Mouse (Mus musculus) frontal cortex, adult 2 months (tissue): ENCODE results near the gene Slx4ip. TPM values are rescaled to one million over a fixed set of nuclear protein-coding genes. Genes with fewer than 3 reads are reported as not detected.

ENCODE experiments used
- DNase-seq, 2 experiments: peaks; one replicate each; pipeline ENCODE4 v3.0.0; 2022; ENCODE audit warnings: low spot score in 1 of 2; ENCODE audit errors: extremely low spot score in 1 of 2
- polyA plus RNA-seq: library from polyadenylated mRNA; depleted of rRNA; stranded (reverse); fragments of >200 nt; gene quantifications from 2 replicates; pipeline ENCODE4 v1.2.3, GENCODE M21; 2012

The Slx4ip gene
- polyA plus RNA-seq, 1 experiment = 4.0 TPM

DNA sequence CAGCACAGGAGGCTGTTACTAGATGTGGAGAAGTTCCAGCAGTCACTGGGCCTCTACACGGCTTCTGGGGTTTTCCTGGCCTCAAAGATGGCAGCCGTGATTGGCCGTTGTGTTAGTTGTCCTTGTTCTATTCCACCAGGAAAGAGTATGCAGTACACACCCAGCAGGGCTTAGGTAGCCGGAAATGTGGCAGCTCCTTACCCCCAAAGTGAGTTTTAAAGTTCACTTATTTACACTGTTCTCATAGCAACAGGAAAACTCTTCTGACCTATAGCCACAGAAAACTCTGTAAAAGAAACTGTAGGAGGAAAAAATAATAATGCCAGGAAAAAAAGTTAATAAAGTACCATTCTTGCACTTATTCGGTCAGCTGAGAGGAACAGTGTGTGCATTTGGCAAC is 55.3 kb downstream of the Slx4ip start:
- no peak for DNase-seq

DNA sequence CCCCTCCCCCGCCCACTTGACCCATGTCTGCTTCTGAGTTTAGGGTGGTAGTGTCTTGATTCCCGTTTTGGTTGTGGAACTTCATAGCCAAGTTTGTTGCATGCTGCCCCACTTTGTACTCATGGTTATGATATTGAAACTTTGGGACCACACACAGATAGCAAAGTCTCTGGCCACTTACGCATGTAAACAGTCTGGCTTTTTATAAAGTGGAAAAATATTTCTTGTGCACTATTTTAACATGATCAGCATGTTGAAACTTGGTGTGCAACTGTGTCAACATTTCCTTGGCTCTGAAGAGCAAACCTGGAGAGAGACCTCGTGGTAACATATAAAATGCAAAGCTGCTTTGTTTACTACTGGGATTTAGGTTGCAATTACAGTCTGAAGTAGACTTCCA is 56.5 kb downstream of the Slx4ip start:
- no peak for DNase-seq

DNA sequence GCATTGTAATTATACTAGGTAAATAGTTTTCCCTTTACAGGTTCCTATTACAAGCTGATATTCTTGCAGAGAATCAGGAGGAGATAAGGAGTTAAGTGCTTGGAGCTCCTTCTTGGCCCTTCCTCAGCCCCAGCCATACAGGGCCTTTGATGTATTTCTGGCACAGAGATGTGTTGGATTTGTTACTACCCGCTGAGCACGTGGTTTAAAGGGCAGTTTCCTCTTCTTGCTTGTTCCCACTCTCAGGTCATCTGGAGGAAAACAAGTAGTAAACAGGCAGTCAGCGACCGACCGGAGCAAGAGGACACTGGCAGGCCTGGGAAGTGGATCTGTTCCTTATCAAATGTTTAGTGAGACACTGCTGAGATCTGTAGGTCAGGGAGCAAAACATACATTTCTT is 56.9 kb downstream of the Slx4ip start:
- DNase-seq = no peak

DNA sequence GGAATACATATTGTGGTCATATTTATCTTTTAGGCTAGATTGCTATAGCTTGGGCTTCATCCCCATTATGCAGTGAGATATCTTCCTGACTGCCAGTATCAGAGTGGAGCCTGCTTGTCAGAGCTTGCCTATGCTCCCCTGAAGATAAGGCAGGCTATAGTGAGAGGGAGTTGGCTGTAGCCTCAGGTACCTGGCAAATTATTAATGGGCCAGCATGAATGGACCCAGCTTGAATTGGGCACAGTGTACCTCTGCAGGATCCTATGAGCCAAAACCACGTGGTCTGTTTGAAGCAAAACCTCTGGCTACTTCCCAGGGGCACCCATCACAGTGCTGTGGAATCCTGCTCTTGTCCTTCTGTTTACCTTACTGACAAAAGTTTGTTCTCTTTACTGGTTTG is 61.2 kb downstream of the Slx4ip start:
- no peak for DNase-seq

DNA sequence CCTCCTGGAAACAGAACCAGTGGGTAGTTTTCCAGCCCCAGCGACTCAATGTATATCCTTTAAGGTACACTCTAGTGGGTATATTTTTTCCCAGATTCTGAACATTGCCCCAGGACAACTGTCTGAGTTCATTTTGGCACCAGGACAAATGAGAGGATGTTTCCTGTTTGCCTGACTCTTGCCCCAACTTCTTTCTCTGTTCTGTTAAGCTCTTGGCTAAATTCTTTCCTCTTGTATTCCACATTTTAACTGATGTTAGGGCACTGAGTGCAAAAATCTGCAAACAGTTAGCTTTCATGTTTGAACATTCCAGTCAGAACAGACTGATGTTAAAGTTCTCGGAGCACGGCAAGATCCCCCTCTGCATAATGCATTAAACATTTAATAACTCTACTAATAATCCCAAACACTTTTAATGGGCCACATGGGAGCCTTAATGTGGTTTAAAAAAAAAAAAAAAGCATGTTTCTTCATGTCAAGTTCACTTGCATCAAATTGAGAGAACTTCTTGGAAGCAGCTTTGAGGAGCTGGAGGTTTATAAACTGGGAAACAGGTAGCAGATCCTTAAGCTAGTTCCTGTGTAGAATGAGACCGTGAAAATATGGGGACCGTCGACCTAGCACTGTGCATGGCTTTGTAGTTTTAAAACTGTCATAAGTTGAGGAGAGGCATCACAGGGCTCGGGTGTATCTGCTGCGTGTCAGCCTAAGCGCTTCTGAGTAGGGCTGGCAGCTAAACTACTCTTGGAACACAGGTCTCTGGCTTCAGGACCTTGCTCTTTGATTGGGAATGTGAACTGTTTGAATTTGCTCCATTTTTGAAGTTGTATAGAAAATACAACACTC is 64.9 kb downstream of the Slx4ip start:
- DNase-seq = no peak

DNA sequence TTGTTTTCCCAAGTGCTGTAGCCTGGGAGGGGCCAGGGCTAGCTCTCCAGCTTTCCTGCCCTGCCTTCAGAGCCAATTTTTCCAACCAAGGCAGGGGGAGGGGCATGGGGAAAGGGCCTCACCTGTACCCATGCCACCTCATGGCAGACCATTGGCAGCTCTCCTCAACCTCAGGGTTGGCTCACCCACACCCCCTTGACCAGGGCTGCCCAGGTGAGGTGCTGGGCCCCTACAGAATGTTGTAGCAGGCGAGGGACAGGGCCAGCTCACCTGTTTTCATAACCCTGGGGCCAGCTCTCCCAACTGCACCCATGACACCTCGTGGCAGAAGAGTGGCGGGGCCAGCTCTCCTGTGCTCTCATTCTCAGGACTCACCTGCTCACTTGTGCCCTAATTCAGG is 67.7 kb downstream of the Slx4ip start:
- no peak for DNase-seq

DNA sequence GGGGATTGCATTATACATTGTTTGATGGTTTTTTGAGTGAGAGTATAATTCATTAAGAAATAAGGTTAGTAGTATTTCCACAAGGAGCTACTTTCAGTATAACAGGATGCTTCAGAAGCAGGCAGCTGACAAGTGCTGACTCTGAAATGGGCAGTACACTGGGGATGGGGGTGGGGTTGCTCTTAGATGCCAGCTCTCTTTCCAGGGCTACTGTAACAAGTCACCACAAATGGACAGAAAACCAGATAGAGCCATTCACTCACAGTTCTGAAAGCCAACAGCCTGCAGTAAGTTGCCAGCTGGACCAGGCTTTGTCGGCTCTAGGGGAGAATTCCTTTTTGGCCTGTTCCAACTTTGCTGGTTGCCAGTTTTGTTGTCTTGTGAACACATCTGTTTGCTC is 84.8 kb downstream of the Slx4ip start:
- DNase-seq = no peak

DNA sequence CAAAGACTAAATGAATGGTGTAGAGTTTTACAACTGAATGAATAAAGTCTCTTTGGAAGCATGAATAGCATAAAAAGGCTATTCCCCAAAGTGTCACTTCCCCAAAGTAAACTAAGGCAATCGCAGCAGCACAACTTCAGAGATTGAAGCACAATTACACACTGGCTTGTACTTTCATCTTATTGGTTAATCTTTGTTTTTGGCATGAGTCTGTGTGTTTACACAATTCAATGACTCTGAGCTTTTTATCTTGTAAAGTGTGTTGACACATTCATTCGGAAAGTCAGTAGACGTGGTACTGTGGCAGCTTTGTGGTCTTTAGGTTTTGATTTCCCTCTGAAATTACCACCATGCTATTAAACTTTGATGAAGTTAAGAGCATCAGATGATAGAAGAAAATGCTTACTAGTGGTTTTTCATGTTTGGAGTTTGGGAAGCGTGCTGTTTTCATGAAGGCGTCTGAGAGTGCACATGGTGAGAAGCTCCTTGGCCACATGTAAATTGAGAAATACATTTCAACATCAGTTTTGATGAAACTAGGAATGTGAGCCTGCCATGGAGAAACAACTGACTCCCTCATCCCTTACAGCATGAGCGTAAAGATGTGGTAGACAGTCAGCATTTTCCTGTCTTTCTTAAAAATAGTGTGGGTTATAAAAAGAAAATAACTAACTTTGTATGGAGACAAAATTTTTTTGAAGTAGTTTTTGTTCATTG is 88.2 kb downstream of the Slx4ip start:
- no peak for DNase-seq

DNA sequence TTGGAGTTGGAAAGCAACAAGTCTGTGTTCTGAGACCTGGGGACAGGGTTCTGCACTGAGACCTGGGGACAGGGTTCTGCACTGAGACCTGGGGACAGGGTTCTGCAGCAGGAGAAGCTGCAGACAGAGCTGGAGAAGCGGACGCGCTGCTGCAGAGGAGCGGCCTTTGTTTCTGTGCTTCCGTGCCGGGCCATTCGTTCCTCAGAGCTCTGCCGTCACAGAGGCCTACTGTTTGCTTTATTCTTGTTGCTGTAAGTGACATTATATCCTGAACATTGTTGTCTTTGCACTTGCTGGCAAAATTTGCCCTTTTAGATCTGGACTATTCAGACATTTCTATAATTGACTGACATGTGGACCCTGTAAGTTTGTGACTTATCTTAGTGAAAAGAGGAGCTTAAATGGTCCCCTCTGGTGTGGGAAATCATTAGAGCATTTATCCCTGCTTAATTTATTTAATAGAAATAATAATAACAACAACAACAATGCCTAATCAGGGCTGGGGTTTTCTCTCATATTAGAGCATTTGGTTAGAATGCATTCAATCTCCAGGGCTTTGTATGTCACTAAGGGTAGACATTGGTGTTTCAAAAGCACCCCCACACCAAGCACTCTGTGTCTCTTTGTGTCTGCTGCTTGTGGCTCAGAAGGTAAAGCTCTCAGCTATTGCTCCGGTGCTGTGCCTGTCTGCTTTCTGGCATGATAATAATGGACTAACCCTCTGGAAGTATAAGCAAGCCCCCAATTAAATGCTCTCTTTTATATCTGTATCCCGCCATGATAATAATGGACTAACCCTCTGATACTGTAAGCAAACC is 90.3 kb downstream of the Slx4ip start:
- DNase-seq = no peak

DNA sequence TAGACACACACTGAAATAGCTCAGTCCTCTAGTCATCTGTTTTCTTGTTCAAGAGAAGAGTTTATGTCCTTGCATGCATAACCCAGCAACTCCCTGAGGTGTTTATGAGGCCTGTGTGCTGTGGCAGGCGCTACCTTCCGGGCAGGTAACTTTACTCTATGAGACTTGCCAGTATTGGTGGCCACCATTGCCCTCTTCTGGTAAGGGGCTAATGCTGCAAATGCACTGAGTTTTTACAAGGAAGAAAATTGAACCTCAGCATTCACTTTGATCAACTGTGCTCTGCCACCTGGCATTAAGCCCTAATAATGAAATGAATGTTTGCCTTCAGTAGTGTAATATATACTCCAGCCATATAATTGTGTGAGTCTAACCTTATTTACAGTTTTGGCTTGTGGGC is 92.9 kb downstream of the Slx4ip start:
- DNase-seq = no peak

DNA sequence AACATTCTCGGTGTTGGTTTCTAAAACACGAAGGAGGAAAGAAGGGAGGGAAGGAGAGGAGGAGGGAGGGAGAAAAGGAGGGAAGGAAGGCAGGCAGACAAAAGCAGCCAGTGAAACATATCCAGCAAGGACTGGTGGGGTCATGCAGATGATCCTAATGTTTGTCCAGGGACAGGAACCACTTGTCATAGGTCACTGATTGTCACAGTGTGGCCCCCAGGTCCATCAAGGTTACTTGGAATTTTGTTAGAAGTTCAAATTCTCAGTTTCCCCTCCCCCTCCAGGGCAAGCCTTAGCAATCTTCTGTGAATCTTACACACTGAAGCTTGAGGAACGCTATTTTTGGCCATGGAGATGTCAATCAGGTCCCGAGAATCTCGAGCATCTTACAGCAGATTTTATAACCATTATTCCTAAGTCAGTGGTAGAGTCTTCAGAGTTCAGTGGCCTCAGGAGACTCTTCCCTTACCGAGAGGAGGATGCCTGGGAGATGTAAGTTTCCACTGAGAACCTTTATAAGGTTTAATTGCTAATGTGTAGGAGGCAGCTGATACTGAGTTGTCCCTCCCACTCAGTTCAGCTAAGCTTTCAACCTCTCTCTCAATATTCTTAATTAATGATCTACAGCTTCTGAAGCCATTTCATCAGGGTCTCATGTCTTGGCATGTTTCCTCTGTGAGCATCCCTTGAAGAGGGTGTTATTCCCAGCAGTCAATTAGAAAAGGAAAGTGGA is 95.1 kb downstream of the Slx4ip start:
- no peak for DNase-seq

DNA sequence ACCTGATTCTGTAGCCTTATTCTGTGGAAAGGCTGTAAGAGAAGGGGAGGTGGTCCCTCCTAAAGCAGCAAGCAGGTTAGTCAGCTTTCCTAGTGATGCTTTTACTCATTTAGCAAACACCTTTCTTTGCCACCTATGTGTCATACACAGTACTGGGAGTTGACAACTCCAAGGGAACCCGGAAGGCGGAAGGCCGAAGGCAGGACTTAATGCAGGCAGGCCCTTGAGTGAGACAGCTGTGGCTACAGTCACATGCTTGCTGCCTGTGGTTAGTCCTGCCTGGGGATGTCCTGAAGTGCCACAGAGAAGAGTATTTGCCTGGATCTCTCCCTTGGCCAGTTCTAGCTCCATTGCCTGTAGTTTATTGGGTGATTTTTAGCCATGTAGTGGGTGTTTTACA is 102.1 kb downstream of the Slx4ip start:
- DNase-seq = no peak

DNA sequence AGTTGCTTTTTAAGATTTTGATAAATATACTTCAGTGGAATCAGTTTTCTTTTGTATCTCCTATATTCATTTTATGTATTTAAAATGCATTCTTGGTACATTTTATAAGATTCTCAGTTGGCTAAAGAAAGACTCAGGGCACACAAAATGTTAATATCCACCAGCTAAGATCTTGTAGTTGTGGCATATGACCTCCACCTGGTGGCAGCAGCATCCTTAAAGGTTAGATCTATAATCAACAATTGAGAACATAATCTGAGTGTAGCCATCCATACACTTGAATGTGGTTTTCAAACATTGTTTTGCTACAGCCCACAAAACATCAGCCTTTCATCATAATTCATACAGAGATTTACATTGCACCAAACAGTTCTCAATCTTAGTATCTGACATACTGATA is 106.1 kb downstream of the Slx4ip start:
- DNase-seq = no peak

DNA sequence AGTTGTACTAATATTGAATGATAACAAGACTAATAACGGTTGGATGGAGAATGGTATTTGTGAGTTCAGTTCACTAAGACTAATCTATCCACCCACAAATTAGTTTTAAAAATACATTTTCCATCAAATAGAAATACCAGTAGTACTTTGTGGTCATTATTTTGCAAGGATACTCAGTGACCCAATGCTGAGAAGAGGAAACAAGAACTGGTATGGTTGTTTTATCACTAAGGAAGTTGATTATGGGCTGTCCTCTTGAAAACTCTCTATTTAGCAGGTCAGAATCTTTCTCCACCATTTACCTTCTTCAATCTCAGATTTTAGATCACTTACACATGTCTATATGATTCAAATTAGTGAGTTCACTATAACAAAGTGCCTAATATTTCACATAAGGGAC is 111.0 kb downstream of the Slx4ip start:
- DNase-seq = no peak

DNA sequence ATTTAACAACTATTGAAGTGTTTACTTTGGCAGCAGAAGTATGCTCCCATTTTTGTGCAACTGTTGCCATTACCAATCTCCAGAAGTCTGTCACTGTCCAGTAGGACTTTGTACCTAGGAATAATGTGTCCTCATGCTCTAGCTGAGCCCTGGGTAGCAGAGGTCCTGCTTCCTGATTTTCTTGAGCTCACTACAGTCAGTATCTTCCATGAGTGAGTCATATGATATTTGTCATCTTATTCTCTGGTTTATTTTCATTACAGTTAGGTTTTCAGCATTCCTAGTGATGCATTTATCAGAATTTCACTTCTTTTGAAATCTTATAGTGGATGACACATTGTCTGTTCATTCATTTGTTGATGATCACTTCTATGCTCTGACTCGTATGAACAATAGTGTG is 115.6 kb downstream of the Slx4ip start:
- no peak for DNase-seq

DNA sequence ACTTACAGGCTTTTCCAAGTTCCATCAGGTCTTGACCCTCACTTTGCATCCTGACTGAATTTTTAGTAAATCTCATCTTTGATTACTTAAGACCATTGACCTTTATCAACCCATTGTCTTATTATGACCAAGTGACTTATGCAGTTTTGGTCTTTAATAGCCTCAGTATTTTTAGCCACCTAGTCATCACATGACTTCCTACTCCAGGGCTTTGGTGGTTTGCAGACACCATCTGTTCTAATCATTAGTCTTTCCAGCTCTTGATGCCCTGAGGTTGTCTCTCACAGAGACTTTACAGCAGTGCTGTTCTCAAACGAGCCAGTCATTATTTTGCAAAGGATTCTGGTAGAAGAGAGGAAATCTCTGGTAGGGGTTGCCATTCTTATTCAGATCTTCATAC is 121.0 kb downstream of the Slx4ip start:
- DNase-seq = no peak

DNA sequence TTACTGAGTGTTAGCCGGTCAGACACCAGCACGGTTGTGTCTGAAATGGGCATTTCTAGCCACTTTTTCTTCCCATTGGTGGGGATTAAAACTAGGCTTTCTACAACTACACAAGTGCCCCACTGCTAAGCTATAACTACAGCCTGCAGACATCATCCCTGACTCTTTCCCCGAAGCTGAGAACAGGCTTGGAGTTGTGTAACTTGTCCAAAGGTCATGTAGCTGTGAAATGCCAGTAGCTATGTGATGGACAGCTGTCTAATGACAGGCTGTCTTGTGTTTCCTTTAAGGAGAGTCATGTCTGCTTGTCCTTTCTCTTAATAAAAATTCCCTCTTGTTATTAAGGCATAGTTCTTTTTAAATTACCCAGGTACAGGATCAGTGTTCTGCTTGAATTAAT is 122.1 kb downstream of the Slx4ip start:
- no peak for DNase-seq

DNA sequence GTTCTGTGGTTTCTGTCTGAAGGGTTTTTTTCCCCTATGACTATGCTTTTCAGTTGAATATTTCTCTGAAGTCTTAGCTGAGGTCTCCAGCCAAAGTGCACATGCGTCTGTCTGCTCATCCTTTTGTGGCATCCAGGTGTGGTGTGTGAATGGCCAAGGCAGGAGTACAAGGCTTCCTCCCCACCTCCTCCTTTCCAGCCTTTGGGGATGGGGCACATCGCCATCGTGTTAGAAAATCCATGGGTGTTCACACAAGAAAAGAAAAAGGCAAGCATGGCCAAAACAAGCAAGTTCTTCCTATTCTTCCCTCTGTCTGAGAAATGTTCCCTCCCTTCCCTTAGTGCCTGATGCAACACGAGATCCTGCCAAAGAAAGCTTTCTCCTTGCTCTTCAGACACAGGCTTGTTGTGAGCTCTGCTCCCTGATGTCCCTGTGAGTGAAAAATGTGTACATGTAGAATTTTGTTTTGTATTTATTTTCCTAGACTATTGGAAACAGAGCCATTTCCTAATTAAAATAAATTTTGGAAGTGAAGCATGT is 122.9 kb downstream of the Slx4ip start:
- no peak for DNase-seq

DNA sequence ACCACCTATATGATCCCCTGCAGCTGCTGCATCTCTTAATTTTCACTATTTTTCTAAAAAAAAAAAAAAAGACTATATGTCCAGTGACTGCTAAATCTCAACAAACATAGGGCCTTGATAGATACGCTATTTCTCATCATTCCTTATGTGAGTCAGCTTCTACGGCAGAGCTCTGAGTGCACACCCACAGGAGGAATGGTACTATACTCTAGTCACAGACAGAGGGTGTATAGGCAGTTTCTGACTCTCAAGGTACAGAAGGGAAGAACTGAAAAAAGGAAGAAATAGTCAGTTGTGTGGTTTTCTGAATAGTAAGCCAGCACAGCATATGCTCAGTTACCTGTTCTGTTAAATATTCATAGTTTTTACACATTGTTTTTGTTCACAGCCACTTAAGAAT is 123.4 kb downstream of the Slx4ip start:
- DNase-seq = peak in 1 of 2 experiments; percentile 50

DNA sequence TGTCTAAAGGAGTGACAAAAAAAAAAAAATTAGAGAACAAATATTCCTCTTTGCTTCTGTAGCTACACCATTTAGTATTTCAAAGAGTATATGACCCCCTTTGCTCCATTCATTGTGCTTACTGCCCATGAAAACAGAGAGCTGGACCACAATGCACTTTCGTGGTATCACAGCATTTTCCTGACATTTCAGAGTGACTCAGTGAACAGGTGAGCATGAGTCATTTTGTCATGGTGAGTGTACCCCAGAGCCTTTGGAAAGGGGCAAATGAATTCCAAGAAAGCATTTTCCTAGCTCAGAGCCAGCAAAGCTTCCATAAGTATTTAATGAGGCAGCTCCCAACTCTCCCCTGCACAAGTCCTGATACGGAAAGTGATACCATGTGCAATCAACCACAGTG is 153.1 kb downstream of the Slx4ip start:
- no peak for DNase-seq
